Mouse (Mus musculus) neural tube, embryonic 15.5 days (tissue): ENCODE data around the gene Gm20388. TPM values are rescaled to one million over a fixed set of nuclear protein-coding genes. Genes with fewer than 3 reads are reported as not detected.
A peak's percentile ranks its signal among the peaks of the same experiment; 100 is the strongest.

Source experiments
- ATAC-seq: fragments of 200-750 bp; cut with Nextera tagmentation; 2 replicates; pipeline ENCODE4 v1.8.0; 2017; ENCODE audit warnings: mild to moderate bottlenecking, moderate TSS enrichment, moderate library complexity; ENCODE audit not compliant: low FRiP score
- H3K27ac ChIP-seq: fragments of 300-500 bp; sonication (generic); replicated peaks from 2 replicates; pipeline ENCODE4 v1.5.1; 2015; ENCODE audit warnings: mild to moderate bottlenecking, inconsistent platforms
- H3K27me3 ChIP-seq: fragments of 300-500 bp; sonication (generic); replicated peaks from 2 replicates; pipeline ENCODE4 v1.6.1; 2015; ENCODE audit warnings: inconsistent platforms
- H3K36me3 ChIP-seq: fragments of 300-500 bp; sonication (generic); 2 replicates; pipeline ENCODE4 v1.6.1; 2015; ENCODE audit warnings: inconsistent platforms
- H3K4me1 ChIP-seq: fragments of 300-500 bp; sonication (generic); 2 replicates; pipeline ENCODE4 v1.6.1; 2015; ENCODE audit warnings: inconsistent platforms
- H3K4me2 ChIP-seq: fragments of 300-500 bp; sonication (generic); 2 replicates; pipeline ENCODE4 v1.6.1; 2015; ENCODE audit warnings: inconsistent platforms, mild to moderate bottlenecking, moderate library complexity
- H3K4me3 ChIP-seq: fragments of 300-500 bp; sonication (generic); replicated peaks from 2 replicates; pipeline ENCODE4 v1.5.1; 2015; ENCODE audit warnings: mild to moderate bottlenecking, inconsistent platforms
- H3K9ac ChIP-seq: fragments of 300-500 bp; sonication (generic); replicated peaks from 2 replicates; pipeline ENCODE4 v1.6.1; 2015; ENCODE audit warnings: mild to moderate bottlenecking, inconsistent platforms
- H3K9me3 ChIP-seq: fragments of 300-500 bp; sonication (generic); replicated peaks from 2 replicates; pipeline ENCODE4 v1.6.1; 2016; ENCODE audit warnings: inconsistent platforms
- WGBS: fragments of 180-500 bp; shearing (Covaris S2); methylation state at CpG from one replicate; pipeline ENCODE4 v1.1.7; 2015; ENCODE audit warnings: mixed read lengths; 5-methylcytosine and 5-hydroxymethylcytosine counted together
- polyA plus RNA-seq: library from polyadenylated mRNA; unstranded; fragments of >200 nt; fragmentation: Nextera tagmentation; extraction: Ambion mirVana; gene quantifications from 2 replicates; pipeline ENCODE4 v1.2.1, GENCODE M21; 2015

The Gm20388 gene
- polyA plus RNA-seq, 1 experiment from 2014 or later = not detected

- H3K4me2 ChIP-seq = no peak overlapping the region
- no peak overlapping the region for H3K9ac ChIP-seq
- ATAC-seq = no peak
- H3K9me3 ChIP-seq = no peaks in the 10 kb centered on the region
- H3K27me3 ChIP-seq = 0 out of 2 replicates have a peak, but pooled peaks cover 2% of the 10 kb centered on the region
- no peaks in the 10 kb centered on the region for H3K36me3 ChIP-seq
- WGBS = 84% methylated on average over 5 of the region's 5 CpGs
- H3K27ac ChIP-seq = no peak overlapping the region
- H3K4me1 ChIP-seq = no peaks in the 10 kb centered on the region
- H3K4me3 ChIP-seq = no peak overlapping the region
Observed at GRCm38 (mm10) chr8:120627298-120627697, 716.7 kb downstream of the Gm20388 start.

GRCm38 (mm10) chr8:120630031-120630430, 719.4 kb downstream of the Gm20388 start:
- Histone ChIP-seq H3K9ac (no peak overlapping the region), H3K27me3 (peaks cover 15% of the 10 kb centered on the region), H3K9me3 (no peaks in the 10 kb centered on the region), H3K4me1 (peaks cover 20% of the 10 kb centered on the region), H3K36me3 (no peaks in the 10 kb centered on the region), H3K4me2 (no peak overlapping the region), H3K27ac (no peak overlapping the region), H3K4me3 (no peak overlapping the region)
- 53% methylated on average over 5 of the region's 5 CpGs for WGBS
- ATAC-seq = no peak

GRCm38 (mm10) chr8:120630848-120631247, 720.2 kb downstream of the Gm20388 start:
- H3K9me3 ChIP-seq = no peaks in the 10 kb centered on the region
- H3K9ac ChIP-seq = no peak overlapping the region
- H3K4me2 ChIP-seq = no peak overlapping the region
- H3K27ac ChIP-seq = no peak overlapping the region
- no peaks in the 10 kb centered on the region for H3K36me3 ChIP-seq
- no peak overlapping the region for H3K4me3 ChIP-seq
- H3K27me3 ChIP-seq = peaks cover 22% of the 10 kb centered on the region
- 43% methylated on average over 6 of the region's 6 CpGs for WGBS
- peaks cover 20% of the 10 kb centered on the region for H3K4me1 ChIP-seq
- ATAC-seq = no peak

- Histone ChIP-seq H3K4me1 (peaks cover 20% of the 10 kb centered on the region), H3K9me3 (no peaks in the 10 kb centered on the region), H3K27ac (no peak overlapping the region), H3K4me3 (no peak overlapping the region), H3K27me3 (peaks cover 29% of the 10 kb centered on the region), H3K9ac (no peak overlapping the region), H3K36me3 (no peaks in the 10 kb centered on the region), H3K4me2 (no peak overlapping the region)
- no peak for ATAC-seq
- 76% methylated on average over 21 of the region's 21 CpGs for WGBS
Observed at GRCm38 (mm10) chr8:120631441-120632375, 721.1 kb downstream of the Gm20388 start.

- H3K27me3 ChIP-seq = peaks cover 29% of the 10 kb centered on the region
- peak; percentile 3; the same call in 1 of the 2 replicates for ATAC-seq
- 25% methylated on average over 17 of the region's 17 CpGs for WGBS
- H3K27ac ChIP-seq = no peak overlapping the region
- no peaks in the 10 kb centered on the region for H3K36me3 ChIP-seq
- no peaks in the 10 kb centered on the region for H3K9me3 ChIP-seq
- peak overlapping the region; percentile 53 for H3K9ac ChIP-seq
- H3K4me1 ChIP-seq = peaks cover 20% of the 10 kb centered on the region
- H3K4me3 ChIP-seq = peak overlapping the region; percentile 65
- H3K4me2 ChIP-seq = peak overlapping the region; percentile 92
Observed at GRCm38 (mm10) chr8:120632969-120633664, 722.5 kb downstream of the Gm20388 start.

- H3K4me2 ChIP-seq = peak overlapping the region; percentile 92
- peaks cover 29% of the 10 kb centered on the region for H3K27me3 ChIP-seq
- ATAC-seq = peak; percentile 50
- no peak overlapping the region for H3K27ac ChIP-seq
- WGBS = under 1% methylated on average over 44 of the region's 44 CpGs
- H3K9me3 ChIP-seq = no peaks in the 10 kb centered on the region
- peak overlapping the region; percentile 65 for H3K4me3 ChIP-seq
- peaks cover 20% of the 10 kb centered on the region for H3K4me1 ChIP-seq
- no peaks in the 10 kb centered on the region for H3K36me3 ChIP-seq
- H3K9ac ChIP-seq = peak overlapping the region; percentile 53
Observed at GRCm38 (mm10) chr8:120633665-120634271, 723.1 kb downstream of the Gm20388 start.

GRCm38 (mm10) chr8:120634329-120634839, 723.7 kb downstream of the Gm20388 start:
- under 1% methylated on average over 39 of the region's 42 CpGs for WGBS
- Histone ChIP-seq H3K4me3 (peak overlapping the region; percentile 65), H3K27me3 (peaks cover 29% of the 10 kb centered on the region), H3K9ac (peak overlapping the region; percentile 53), H3K4me2 (peak overlapping the region; percentile 92), H3K27ac (no peak overlapping the region), H3K9me3 (no peaks in the 10 kb centered on the region), H3K4me1 (peaks cover 20% of the 10 kb centered on the region), H3K36me3 (no peaks in the 10 kb centered on the region)
- peak; percentile 28; the same call in 1 of the 2 replicates for ATAC-seq

GRCm38 (mm10) chr8:120641245-120641644, 730.6 kb downstream of the Gm20388 start:
- no peak overlapping the region for H3K9ac ChIP-seq
- 48% methylated on average over 8 of the region's 8 CpGs for WGBS
- H3K27ac ChIP-seq = no peak overlapping the region
- ATAC-seq = no peak
- H3K4me3 ChIP-seq = no peak overlapping the region
- no peak overlapping the region for H3K4me2 ChIP-seq
- no peaks in the 10 kb centered on the region for H3K4me1 ChIP-seq
- 0 out of 2 replicates have a peak, but pooled peaks cover 3% of the 10 kb centered on the region for H3K27me3 ChIP-seq
- no peaks in the 10 kb centered on the region for H3K9me3 ChIP-seq
- H3K36me3 ChIP-seq = no peaks in the 10 kb centered on the region

- no peaks in the 10 kb centered on the region for H3K36me3 ChIP-seq
- no peak overlapping the region for H3K4me2 ChIP-seq
- no peak overlapping the region for H3K9ac ChIP-seq
- ATAC-seq = no peak
- H3K9me3 ChIP-seq = no peaks in the 10 kb centered on the region
- H3K27ac ChIP-seq = no peak overlapping the region
- WGBS = 83% methylated on average over 10 of the region's 10 CpGs
- H3K27me3 ChIP-seq = no peaks in the 10 kb centered on the region
- H3K4me3 ChIP-seq = no peak overlapping the region
- no peaks in the 10 kb centered on the region for H3K4me1 ChIP-seq
Observed at GRCm38 (mm10) chr8:120642031-120642662, 731.5 kb downstream of the Gm20388 start.

GRCm38 (mm10) chr8:120644663-120645062, 734.0 kb downstream of the Gm20388 start:
- 64% methylated on average over 7 of the region's 7 CpGs for WGBS
- no peak overlapping the region for H3K9ac ChIP-seq
- ATAC-seq = peak; percentile 85
- peak overlapping the region; percentile 54 for H3K27ac ChIP-seq
- H3K36me3 ChIP-seq = no peaks in the 10 kb centered on the region
- H3K4me1 ChIP-seq = no peaks in the 10 kb centered on the region
- no peak overlapping the region for H3K4me3 ChIP-seq
- no peak overlapping the region for H3K4me2 ChIP-seq
- H3K9me3 ChIP-seq = no peaks in the 10 kb centered on the region
- H3K27me3 ChIP-seq = no peaks in the 10 kb centered on the region

- H3K9ac ChIP-seq = no peak within 1 kb of the TSS
- WGBS = 72% methylated on average over 7 of the region's 7 CpGs
Observed at GRCm38 (mm10) chr8:120647532-120647931, 736.9 kb downstream of the Gm20388 start, which contains the start of gene 1190005I06Rik. Gene 1190005I06Rik, minus strand, starts transcription at chr8:120647632.

More at GRCm38 (mm10) chr8:120647532-120647931, 736.9 kb downstream of the Gm20388 start, which contains the start of gene 1190005I06Rik:
- no peaks in the 10 kb centered on the region for H3K4me1 ChIP-seq
- no peaks in the 10 kb centered on the region for H3K27me3 ChIP-seq
- no peak for ATAC-seq
- no peaks in the 10 kb centered on the region for H3K9me3 ChIP-seq
- H3K4me3 ChIP-seq = no peak within 1 kb of the TSS
- no peak within 1 kb of the TSS for H3K4me2 ChIP-seq
- H3K27ac ChIP-seq = no peak within 1 kb of the TSS
- H3K36me3 ChIP-seq = no peaks in the 10 kb centered on the region
